Mouse (Mus musculus) kidney, adult 2 months (tissue): ENCODE results near the gene Egln3.

Source experiments
- CTCF ChIP-seq: fragments of 200-500 bp; conservative IDR thresholded peaks from 2 replicates; pipeline ENCODE4 v1.5.1; 2011; ENCODE audit warnings: low read depth, mild to moderate bottlenecking, control low read depth, low read length, moderate library complexity, mixed read lengths; ENCODE audit not compliant: insufficient read depth, insufficient read length
- POLR2A ChIP-seq: fragments of 200-500 bp; IDR thresholded peaks from one replicate; pipeline ENCODE4 v1.6.1; 2011; ENCODE audit warnings: low read depth, low read length, control low read depth

DNA sequence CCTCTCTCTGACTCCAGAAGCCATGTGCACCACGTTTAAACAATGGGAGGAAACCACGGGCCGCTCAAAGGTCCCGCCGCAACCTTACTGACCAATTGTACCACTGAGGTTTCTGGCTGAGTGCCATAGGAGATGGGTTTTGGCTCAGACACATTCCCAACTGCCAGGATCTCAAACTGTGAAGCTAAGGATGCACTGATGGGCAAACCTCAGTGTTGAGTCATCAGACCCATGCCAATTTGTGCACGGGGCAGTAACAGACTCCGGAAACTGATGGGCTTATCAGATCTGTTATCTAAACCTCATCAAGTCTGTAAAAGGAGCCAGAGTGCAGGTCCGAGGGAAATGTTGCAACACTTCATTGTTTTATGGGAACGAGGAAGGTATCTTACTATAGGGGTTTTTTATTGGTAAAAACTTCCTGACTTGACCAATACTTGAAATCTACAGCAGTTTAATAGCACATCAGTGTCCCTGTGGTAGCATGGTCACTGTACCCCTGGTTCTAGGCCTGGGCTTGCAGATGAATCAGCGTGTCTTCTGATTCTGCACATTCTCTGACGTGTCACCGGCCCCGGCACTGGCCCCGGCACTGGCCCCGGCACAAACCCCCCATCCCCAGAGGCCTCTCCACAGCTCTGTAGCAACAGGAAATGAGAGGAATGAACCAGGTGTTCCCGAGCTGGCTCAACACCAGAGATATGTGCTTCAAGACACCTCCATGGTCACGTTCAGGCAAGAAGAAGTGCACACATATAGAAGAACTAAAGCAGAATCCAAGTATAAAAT, 15.7 kb downstream of the Egln3 start:
- no peak for TF ChIP-seq POLR2A
- TF ChIP-seq CTCF: no peak
